Comparison of ENCODE assay signal across 8 mouse cellular contexts in the genomic region with DNA sequence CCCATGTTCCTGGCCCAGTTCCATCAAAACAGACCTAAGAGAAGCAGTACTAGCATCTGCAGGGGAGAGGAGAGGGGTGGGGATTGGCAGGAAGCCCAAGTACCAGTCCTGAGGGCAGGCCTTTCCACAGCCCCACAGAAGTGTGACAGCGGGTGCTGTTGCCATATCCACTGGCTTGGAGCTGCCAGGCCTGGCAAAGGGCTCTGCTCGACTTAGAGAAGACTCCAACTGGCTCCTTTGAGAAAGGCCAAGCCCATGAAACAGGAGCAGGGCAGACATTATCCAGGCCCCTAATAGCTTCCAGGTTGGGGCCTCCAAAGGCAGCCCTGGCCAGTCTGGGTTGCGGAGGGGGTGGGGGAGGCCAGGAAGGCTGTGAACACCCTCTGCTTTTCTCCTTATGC. TPM values are rescaled to one million over a fixed set of nuclear protein-coding genes. Genes with fewer than 3 reads are reported as not detected.
A peak's percentile ranks its signal among the peaks of the same experiment; 100 is the strongest.
DNase-seq lines count a peak whose midpoint lies in the region; ATAC-seq and TF ChIP-seq lines count a peak whose summit lies in the region.

No protein-coding gene starts in this region.

- H3K9me3 ChIP-seq in lung, postnatal 0 days (ENCODE audit: low read length): no peaks in the 10 kb centered on the region

- H3K27ac ChIP-seq in lung, postnatal 0 days (ENCODE audit: low read length): no peak overlapping the region

- no peak overlapping the region for H3K4me3 ChIP-seq in lung, postnatal 0 days (ENCODE audit: low read depth, low read length)

- H3K9ac ChIP-seq in lung, postnatal 0 days (replicated peaks; ENCODE audit: low read depth): no peak overlapping the region

- no peak overlapping the region; the same call in 1 of the 2 replicates for H3K4me2 ChIP-seq in lung, postnatal 0 days (replicated peaks; ENCODE audit: low read depth, low read length)

- 31% methylated on average over 3 of the region's 3 CpGs for WGBS in lung, postnatal 0 days

- peak; percentile 36 to 38 for DNase-seq in layer of hippocampus, postnatal 10 days (ENCODE audit: low spot score in 2 of 2)
- DNase-seq in layer of hippocampus, adult 8-10 months (ENCODE audit: low spot score in 2 of 2): no peak
- DNase-seq in embryo, embryonic 10.5 days (ENCODE audit: low spot score): peak; percentile 57
- peak; percentile 38 to 77 for DNase-seq in gastrocnemius, adult 8-10 months (ENCODE audit: low spot score in 2 of 2)
- peak; percentile 72 for DNase-seq in lung, postnatal 0 days (ENCODE audit: low spot score)
- DNase-seq in layer of hippocampus, adult 9-11 months: no peak
- DNase-seq in thymus, postnatal 36 days: no peak
- DNase-seq in adrenal gland, postnatal 36 days: no peak

- peaks cover 22% of the 10 kb centered on the region; the same call in 1 of the 2 replicates for H3K4me1 ChIP-seq in lung, postnatal 0 days (ENCODE audit: insufficient read depth, low read depth, low read length)

- no peak for TF ChIP-seq EP300 in lung, postnatal 0 days (IDR thresholded peaks at IDR 0.05)

- ATAC-seq in lung, postnatal 0 days: peak; percentile 17; the same call in 1 of the 2 replicates

- H3K27me3 ChIP-seq in lung, postnatal 0 days (replicated peaks; ENCODE audit: insufficient read depth, low read length): no peaks in the 10 kb centered on the region

- TF ChIP-seq CTCF in lung, postnatal 0 days (IDR thresholded peaks at IDR 0.05): no peak

- H3K36me3 ChIP-seq in lung, postnatal 0 days (ENCODE audit: insufficient read depth, low read length): no peaks in the 10 kb centered on the region

RNA-seq across cellular contexts. Expression of a gene that starts 3.2 kb away (rescaled TPM):
- total RNA-seq in layer of hippocampus, postnatal 10 days (2021): 1 to 10 TPM; 4.0 to 4.2 TPM
- total RNA-seq in layer of hippocampus, adult 8-10 months (2022): 1 to 10 TPM; 1.0 to 2.6 (median 1.4) TPM
- total RNA-seq in gastrocnemius, adult 8-10 months (2022): 1 to 10 TPM; 2.5 to 3.5 (median 3.1) TPM
- polyA plus RNA-seq in lung, postnatal 0 days (2015; fragmentation: Nextera tagmentation; extraction: Ambion mirVana): 14.6 and 17.2 TPM in 2 replicates
- 1 to 10 TPM; 7.6 to 8.6 TPM for total RNA-seq in adrenal gland, postnatal 36 days (2021)

RNA-seq across cellular contexts. Expression of a gene that starts 8.8 kb away (rescaled TPM):
- total RNA-seq in layer of hippocampus, postnatal 10 days (2021): under 1 TPM; 0.18 to 0.55 TPM
- total RNA-seq in layer of hippocampus, adult 8-10 months (2022): under 1 TPM in 2 of 4 experiments, not detected in 2; 0.73 to 0.85 TPM
- total RNA-seq in gastrocnemius, adult 8-10 months (2022): under 1 TPM in 1 of 4 experiments, not detected in 3; 0.09 TPM
- polyA plus RNA-seq in lung, postnatal 0 days (2015; fragmentation: Nextera tagmentation; extraction: Ambion mirVana): 0.19 and 0.31 TPM in 2 replicates
- 1 to 10 TPM in 1 of 2 experiments, under 1 TPM in 1; 0.33 to 1.3 TPM for total RNA-seq in adrenal gland, postnatal 36 days (2021)

RNA-seq across cellular contexts. Expression of a gene that starts 38.6 kb away (rescaled TPM):
- total RNA-seq in layer of hippocampus, postnatal 10 days (2021): 10 to 100 TPM; 75.5 to 81.2 TPM
- 10 to 100 TPM; 18.1 to 22.7 (median 19.8) TPM for total RNA-seq in layer of hippocampus, adult 8-10 months (2022)
- 1 to 10 TPM; 2.5 to 4.7 (median 2.8) TPM for total RNA-seq in gastrocnemius, adult 8-10 months (2022)
- 42.7 and 47.5 TPM in 2 replicates for polyA plus RNA-seq in lung, postnatal 0 days (2015; fragmentation: Nextera tagmentation; extraction: Ambion mirVana)
- 10 to 100 TPM; 10.5 to 10.9 TPM for total RNA-seq in adrenal gland, postnatal 36 days (2021)

RNA-seq across cellular contexts. Expression of a gene that starts 57.5 kb away (rescaled TPM):
- total RNA-seq in layer of hippocampus, postnatal 10 days (2021): 10 to 100 TPM; 52.8 to 58.3 TPM
- 10 to 100 TPM; 62.9 to 80.4 (median 72.9) TPM for total RNA-seq in layer of hippocampus, adult 8-10 months (2022)
- 10 to 100 TPM; 52.3 to 61.1 (median 56.1) TPM for total RNA-seq in gastrocnemius, adult 8-10 months (2022)
- 98.4 and 103 TPM in 2 replicates for polyA plus RNA-seq in lung, postnatal 0 days (2015; fragmentation: Nextera tagmentation; extraction: Ambion mirVana)
- total RNA-seq in adrenal gland, postnatal 36 days (2021): 10 to 100 TPM; 65.7 to 70.6 TPM

RNA-seq across cellular contexts. Expression of a gene that starts 59.9 kb away (rescaled TPM):
- total RNA-seq in layer of hippocampus, postnatal 10 days (2021): 100 to 1,000 TPM; 160 to 164 TPM
- 10 to 100 TPM; 81.5 to 97.4 (median 90.2) TPM for total RNA-seq in layer of hippocampus, adult 8-10 months (2022)
- 10 to 100 TPM; 11.1 to 18.9 (median 12.8) TPM for total RNA-seq in gastrocnemius, adult 8-10 months (2022)
- 33.9 and 39.0 TPM in 2 replicates for polyA plus RNA-seq in lung, postnatal 0 days (2015; fragmentation: Nextera tagmentation; extraction: Ambion mirVana)
- 10 to 100 TPM; 15.1 to 23.4 TPM for total RNA-seq in adrenal gland, postnatal 36 days (2021)

Comparison
In these comparisons a context has a peak if more than half of its experiments do, and no peak if none do; other contexts are left out.
1. DNase-seq: peak in layer of hippocampus, postnatal 10 days (2 of 2), embryo, embryonic 10.5 days (single experiment), gastrocnemius, adult 8-10 months (2 of 2) and lung, postnatal 0 days (single experiment); none in layer of hippocampus, adult 8-10 months (0 of 2), layer of hippocampus, adult 9-11 months (single experiment), thymus, postnatal 36 days (0 of 2) and adrenal gland, postnatal 36 days (0 of 2).